Comparison of ENCODE assay signal across 8 mouse cellular contexts in genomic region chr3:84154721-84155141, GRCm38 (mm10). TPM values are rescaled to one million over a fixed set of nuclear protein-coding genes. Genes with fewer than 3 reads are reported as not detected.
A peak's percentile ranks its signal among the peaks of the same experiment; 100 is the strongest.
DNase-seq lines count a peak whose midpoint lies in the region; ATAC-seq lines count a peak whose summit lies in the region.

No protein-coding gene starts in this region.

- H3K9me3 ChIP-seq in lung, embryonic 15.5 days: no peaks in the 10 kb centered on the region
- H3K9me3 ChIP-seq in forebrain, embryonic 11.5 days (ENCODE audit: control insufficient read depth, low read length): no peaks in the 10 kb centered on the region
- no peaks in the 10 kb centered on the region for H3K9me3 ChIP-seq in limb, embryonic 13.5 days

- peak overlapping the region; percentile 63 for H3K4me3 ChIP-seq in lung, embryonic 15.5 days
- H3K4me3 ChIP-seq in forebrain, embryonic 11.5 days (ENCODE audit: low read depth, low read length): peak overlapping the region; percentile 48
- H3K4me3 ChIP-seq in limb, embryonic 13.5 days: peak overlapping the region; percentile 56

- WGBS in lung, embryonic 15.5 days: 12% methylated on average over 12 of the region's 12 CpGs
- 15% methylated on average over 12 of the region's 12 CpGs for WGBS in forebrain, embryonic 11.5 days
- WGBS in limb, embryonic 13.5 days: 3% methylated on average over 12 of the region's 12 CpGs

- H3K9ac ChIP-seq in lung, embryonic 15.5 days: no peak overlapping the region
- no peak overlapping the region for H3K9ac ChIP-seq in forebrain, embryonic 11.5 days (ENCODE audit: low read length)
- H3K9ac ChIP-seq in limb, embryonic 13.5 days: no peak overlapping the region

- H3K4me1 ChIP-seq in lung, embryonic 15.5 days: peaks cover 5% of the 10 kb centered on the region; the same call in 1 of the 2 replicates
- H3K4me1 ChIP-seq in forebrain, embryonic 11.5 days (replicated peaks; ENCODE audit: control insufficient read depth, insufficient read depth, low read length): no peaks in the 10 kb centered on the region
- H3K4me1 ChIP-seq in limb, embryonic 13.5 days: peaks cover 36% of the 10 kb centered on the region

- peak overlapping the region; percentile 98 for H3K4me2 ChIP-seq in lung, embryonic 15.5 days
- peak overlapping the region; percentile 98; the same call in 1 of the 2 replicates for H3K4me2 ChIP-seq in forebrain, embryonic 11.5 days (ENCODE audit: low read depth, low read length, severe bottlenecking)
- peak overlapping the region; percentile 95 for H3K4me2 ChIP-seq in limb, embryonic 13.5 days (replicated peaks)

- DNase-seq in lung, postnatal 14 days: no peak
- DNase-seq in forebrain, embryonic 11.5 days (ENCODE audit: low spot score): no peak
- peak; percentile 11 for DNase-seq in skeletal muscle tissue, adult 2 months (ENCODE audit: low read depth, low spot score)
- DNase-seq in right cerebral cortex, postnatal 14 days: no peak
- DNase-seq in frontal cortex, postnatal 36 days (ENCODE audit: low spot score in 2 of 2): no peak
- no peak for DNase-seq in kidney, postnatal 14 days

- no peaks in the 10 kb centered on the region for H3K27me3 ChIP-seq in lung, embryonic 15.5 days
- H3K27me3 ChIP-seq in forebrain, embryonic 11.5 days (ENCODE audit: control insufficient read depth, insufficient read depth, low read length): no peaks in the 10 kb centered on the region
- no peaks in the 10 kb centered on the region for H3K27me3 ChIP-seq in limb, embryonic 13.5 days

- H3K27ac ChIP-seq in lung, embryonic 15.5 days: no peak overlapping the region
- H3K27ac ChIP-seq in forebrain, embryonic 11.5 days (ENCODE audit: low read depth, low read length): no peak overlapping the region
- H3K27ac ChIP-seq in limb, embryonic 13.5 days: no peak overlapping the region

- no peaks in the 10 kb centered on the region for H3K36me3 ChIP-seq in lung, embryonic 15.5 days
- H3K36me3 ChIP-seq in forebrain, embryonic 11.5 days (ENCODE audit: control insufficient read depth, insufficient read depth, low read length): no peaks in the 10 kb centered on the region
- no peaks in the 10 kb centered on the region for H3K36me3 ChIP-seq in limb, embryonic 13.5 days

- no peak for ATAC-seq in lung, embryonic 15.5 days (ENCODE audit: borderline replicate concordance, extremely low read depth, low FRiP score, low TSS enrichment)
- no peak for ATAC-seq in forebrain, embryonic 11.5 days (replicated peaks; ENCODE audit: low FRiP score)
- no peak for ATAC-seq in limb, embryonic 13.5 days (ENCODE audit: low FRiP score, low read depth)

RNA-seq across cellular contexts. Expression of gene Mnd1, which starts 0.9 kb away (rescaled TPM):
- polyA plus RNA-seq in lung, embryonic 15.5 days (2015; fragmentation: Nextera tagmentation; extraction: Ambion mirVana): 13.0 and 13.7 TPM in 2 replicates
- polyA plus RNA-seq in forebrain, embryonic 11.5 days (2014; fragmentation: Nextera tagmentation; extraction: Ambion mirVana): 8.7 and 12.1 TPM in 2 replicates
- polyA plus RNA-seq in limb, embryonic 13.5 days (2015; fragmentation: Nextera tagmentation; extraction: Ambion mirVana): 11.5 and 11.8 TPM in 2 replicates

RNA-seq across cellular contexts. Expression of gene Gm6525, which starts 19.2 kb away (rescaled TPM):
- 0.52 and 0.67 TPM in 2 replicates for polyA plus RNA-seq in lung, embryonic 15.5 days (2015; fragmentation: Nextera tagmentation; extraction: Ambion mirVana)
- 0.43 and 1.1 TPM in 2 replicates for polyA plus RNA-seq in forebrain, embryonic 11.5 days (2014; fragmentation: Nextera tagmentation; extraction: Ambion mirVana)
- polyA plus RNA-seq in limb, embryonic 13.5 days (2015; fragmentation: Nextera tagmentation; extraction: Ambion mirVana): 1.3 and 1.5 TPM in 2 replicates
